Mouse (Mus musculus) frontal cortex, adult (tissue): Measurements from ENCODE around the gene Bcor.

Experiments used
- ATAC-seq: cut with Nextera tagmentation; 2 replicates; pipeline ENCODE4 v1.9.2; 2017; ENCODE audit warnings: mild to moderate bottlenecking, moderate library complexity, mixed read lengths; ENCODE audit not compliant: low TSS enrichment

The Bcor gene

GRCm38 (mm10) chrX:12086674-12087510 is 73.3 kb downstream of the Bcor start:
- ATAC-seq: 0 out of 2 replicates have a peak, but pooled peaks have one; percentile 6

- no peak for ATAC-seq
Measured at GRCm38 (mm10) chrX:12085949-12086348, 74.2 kb downstream of the Bcor start.

GRCm38 (mm10) chrX:12085290-12085689 is 74.9 kb downstream of the Bcor start:
- no peak for ATAC-seq

GRCm38 (mm10) chrX:12084698-12085097 is 75.5 kb downstream of the Bcor start:
- no peak for ATAC-seq

GRCm38 (mm10) chrX:12083631-12084030 is 76.5 kb downstream of the Bcor start:
- ATAC-seq: no peak

GRCm38 (mm10) chrX:12082736-12083135 is 77.4 kb downstream of the Bcor start:
- ATAC-seq: no peak

- ATAC-seq: no peak
Measured at GRCm38 (mm10) chrX:12082184-12082583, 78.0 kb downstream of the Bcor start.

GRCm38 (mm10) chrX:12081741-12082155 is 78.4 kb downstream of the Bcor start:
- ATAC-seq: no peak

- ATAC-seq: no peak
Measured at GRCm38 (mm10) chrX:12080904-12081740, 79.0 kb downstream of the Bcor start.

GRCm38 (mm10) chrX:12080095-12080903 is 79.9 kb downstream of the Bcor start:
- 0 out of 2 replicates have a peak, but pooled peaks have one; percentile 11 for ATAC-seq

- ATAC-seq: peak; percentile 22; the same call in 1 of the 2 replicates
Measured at GRCm38 (mm10) chrX:12079309-12080094, 80.7 kb downstream of the Bcor start.

- no peak for ATAC-seq
Measured at GRCm38 (mm10) chrX:12079059-12079308, 81.2 kb downstream of the Bcor start.

- ATAC-seq: 0 out of 2 replicates have a peak, but pooled peaks have one; percentile 3
Measured at GRCm38 (mm10) chrX:12078195-12079058, 81.7 kb downstream of the Bcor start.

GRCm38 (mm10) chrX:12077601-12077980 is 82.6 kb downstream of the Bcor start:
- ATAC-seq: 0 out of 2 replicates have a peak, but pooled peaks have one; percentile 17

- ATAC-seq: peak; percentile 79
Measured at GRCm38 (mm10) chrX:12076763-12077600, 83.2 kb downstream of the Bcor start.

- no peak for ATAC-seq
Measured at GRCm38 (mm10) chrX:12072721-12073120, 87.4 kb downstream of the Bcor start.

- peak; percentile 54 for ATAC-seq
Measured at GRCm38 (mm10) chrX:12068978-12069724, 91.0 kb downstream of the Bcor start.

GRCm38 (mm10) chrX:12067851-12068510 is 92.2 kb downstream of the Bcor start:
- no peak for ATAC-seq
